Mouse (Mus musculus): Measurements from ENCODE around the gene Ugt1a6a.

GRCm38 (mm10) chr1:88179657-88180056, 45.0 kb downstream of the Ugt1a6a start:
- TF ChIP-seq CTCF (conservative IDR thresholded peaks at IDR 0.05; ENCODE audit: low read length) (no peak), POU5F1 (IDR thresholded peaks at IDR 0.05; ENCODE audit: borderline replicate concordance, low read length) (no peak)

Measured in E14TG2a.4 (cell line).